Mouse (Mus musculus): ENCODE results near the gene Foxa3. TPM values are rescaled to one million over a fixed set of nuclear protein-coding genes. Genes with fewer than 3 reads are reported as not detected.

Foxa3 gene
- polyA plus RNA-seq, 1 experiment from 2014 or later = 0.31 TPM

GRCm38 (mm10) chr7:18991660-18992293 is 31.6 kb downstream of the Foxa3 start:
- WGBS = under 1% methylated on average over 57 of the region's 59 CpGs
- ATAC-seq (ENCODE audit: low FRiP score) = peak; percentile 26
- Histone ChIP-seq H3K4me2 (peak overlapping the region; percentile 84), H3K36me3 (peaks cover 7% of the 10 kb centered on the region), H3K27me3 (replicated peaks) (peaks cover 6% of the 10 kb centered on the region; the same call in 1 of the 2 replicates), H3K4me1 (peaks cover 49% of the 10 kb centered on the region), H3K9ac (replicated peaks) (peak overlapping the region; percentile 70), H3K27ac (replicated peaks) (peak overlapping the region; percentile 97), H3K4me3 (replicated peaks) (peak overlapping the region; percentile 60), H3K9me3 (replicated peaks) (no peaks in the 10 kb centered on the region)

DNA sequence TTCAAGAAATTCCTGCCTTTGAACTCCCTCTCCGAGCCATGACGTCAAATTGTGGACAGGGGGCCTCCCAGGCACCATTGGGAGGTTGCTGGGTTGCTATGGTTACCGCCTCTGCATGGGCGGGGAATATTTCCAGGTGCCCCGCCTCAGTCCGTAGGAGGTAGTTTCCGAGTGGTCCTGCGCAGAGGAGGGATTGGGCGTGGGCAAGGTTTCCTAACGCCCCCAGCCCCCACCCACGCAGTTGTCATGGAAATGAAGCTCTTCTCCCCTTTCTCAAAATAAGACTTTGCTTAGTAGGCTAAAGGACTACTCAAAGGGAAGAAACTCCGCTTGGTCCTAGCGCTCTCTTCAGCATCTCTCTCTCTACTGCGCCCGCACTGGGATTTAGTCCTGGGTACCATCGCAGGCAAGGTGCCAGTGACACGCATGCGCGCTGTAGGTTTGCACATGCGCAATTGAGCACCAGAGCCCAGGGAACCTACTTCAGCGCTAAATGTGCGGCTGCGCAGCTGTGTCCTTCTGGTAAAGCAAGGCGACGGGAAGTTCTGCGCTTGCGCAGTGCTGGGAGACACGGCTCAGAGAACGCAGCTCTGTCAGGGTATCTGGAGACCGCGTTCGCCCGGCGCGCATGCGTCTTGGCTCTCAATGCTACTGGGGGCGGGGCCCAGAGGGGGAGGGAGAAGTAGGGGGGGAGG is 32.6 kb downstream of the Foxa3 start, which contains the start of gene Mypop:
Gene Mypop (plus strand): TSS at position 645 of the 695 bp plus-strand sequence.
- peaks cover 6% of the 10 kb centered on the region; the same call in 1 of the 2 replicates for H3K27me3 ChIP-seq (replicated peaks)
- ATAC-seq (ENCODE audit: low FRiP score) = peak; percentile 93
- WGBS = 0% methylated on average over 36 of the region's 37 CpGs

GRCm38 (mm10) chr7:18989995-18990394 is 33.3 kb downstream of the Foxa3 start:
- peak overlapping the region; percentile 60 for H3K4me3 ChIP-seq (replicated peaks)
- 5% methylated on average over 5 of the region's 5 CpGs for WGBS
- H3K9ac ChIP-seq (replicated peaks) = peak overlapping the region; percentile 53
- peak overlapping the region; percentile 84 for H3K4me2 ChIP-seq
- peak overlapping the region; percentile 97 for H3K27ac ChIP-seq (replicated peaks)
- peaks cover 43% of the 10 kb centered on the region for H3K4me1 ChIP-seq
- H3K27me3 ChIP-seq (replicated peaks) = peaks cover 6% of the 10 kb centered on the region; the same call in 1 of the 2 replicates
- peak; percentile 33; the same call in 1 of the 2 replicates for ATAC-seq (ENCODE audit: low FRiP score)
- no peaks in the 10 kb centered on the region; the same call in 1 of the 2 replicates for H3K36me3 ChIP-seq
- H3K9me3 ChIP-seq (replicated peaks) = no peaks in the 10 kb centered on the region

More for the DNA sequence above, 32.6 kb downstream of the Foxa3 start, which contains the start of gene Mypop:
- Histone ChIP-seq H3K4me3 (replicated peaks) (peak within 1 kb of the TSS; percentile 60), H3K9ac (replicated peaks) (peak within 1 kb of the TSS; percentile 70), H3K9me3 (replicated peaks) (no peaks in the 10 kb centered on the region), H3K36me3 (peaks cover 2% of the 10 kb centered on the region; the same call in 1 of the 2 replicates), H3K4me1 (peaks cover 49% of the 10 kb centered on the region), H3K4me2 (peak within 1 kb of the TSS; percentile 84), H3K27ac (replicated peaks) (peak within 1 kb of the TSS; percentile 97)

GRCm38 (mm10) chr7:18988780-18989179 is 34.6 kb downstream of the Foxa3 start:
- Histone ChIP-seq H3K9me3 (replicated peaks) (no peaks in the 10 kb centered on the region), H3K27ac (replicated peaks) (no peak overlapping the region), H3K27me3 (replicated peaks) (peaks cover 6% of the 10 kb centered on the region; the same call in 1 of the 2 replicates), H3K4me1 (peaks cover 31% of the 10 kb centered on the region), H3K4me3 (replicated peaks) (no peak overlapping the region), H3K36me3 (no peaks in the 10 kb centered on the region), H3K9ac (replicated peaks) (no peak overlapping the region), H3K4me2 (no peak overlapping the region)
- 80% methylated on average over 6 of the region's 6 CpGs for WGBS
- no peak for ATAC-seq (ENCODE audit: low FRiP score)

DNA sequence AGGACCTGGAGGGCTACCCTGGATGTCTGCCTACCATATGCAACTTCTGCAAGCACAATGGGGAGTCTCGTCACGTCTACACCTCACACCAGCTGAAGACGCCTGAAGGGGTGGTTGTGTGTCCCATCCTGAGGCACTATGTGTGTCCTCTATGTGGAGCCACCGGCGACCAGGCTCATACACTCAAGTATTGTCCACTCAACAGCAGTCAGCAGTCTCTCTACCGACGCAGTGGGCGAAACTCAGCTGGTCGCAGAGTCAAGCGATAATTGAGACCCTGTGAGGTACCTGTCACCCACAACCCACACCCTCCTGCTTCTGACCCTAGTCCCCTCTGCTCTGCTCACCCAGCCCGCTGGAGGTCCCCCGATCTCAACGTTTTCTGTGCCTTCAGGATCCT is 35.6 kb downstream of the Foxa3 start:
- peaks cover 21% of the 10 kb centered on the region for H3K4me1 ChIP-seq
- no peak overlapping the region for H3K27ac ChIP-seq (replicated peaks)
- WGBS = 77% methylated on average over 13 of the region's 13 CpGs
- no peak overlapping the region for H3K9ac ChIP-seq (replicated peaks)
- H3K4me2 ChIP-seq = no peak overlapping the region
- no peaks in the 10 kb centered on the region for H3K9me3 ChIP-seq (replicated peaks)
- H3K4me3 ChIP-seq (replicated peaks) = no peak overlapping the region
- ATAC-seq (ENCODE audit: low FRiP score) = no peak
- H3K27me3 ChIP-seq (replicated peaks) = no peaks in the 10 kb centered on the region
- H3K36me3 ChIP-seq = no peaks in the 10 kb centered on the region

DNA sequence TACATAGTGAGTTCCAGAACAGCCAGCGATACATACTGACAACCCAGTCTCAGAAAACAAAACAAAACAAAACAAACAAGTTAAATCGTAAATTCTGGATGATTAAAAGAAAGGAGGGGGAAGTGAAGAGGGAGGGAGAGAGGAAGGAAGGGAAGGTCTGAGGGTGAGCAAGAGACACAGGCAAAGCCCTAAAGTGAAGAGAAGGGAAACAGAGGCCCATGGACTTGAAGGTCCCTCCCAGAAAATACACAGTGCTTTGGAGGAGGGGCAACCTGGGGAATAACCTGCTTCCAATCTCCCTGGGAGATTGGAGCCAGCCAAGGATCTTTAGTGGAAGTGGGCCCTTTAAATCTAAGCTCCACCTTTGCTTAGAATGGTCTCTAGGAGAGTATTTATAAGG is 36.2 kb downstream of the Foxa3 start, which contains the start of gene Nanos2:
Gene Nanos2 (plus strand): TSS at position 301 of the 400 bp plus-strand sequence.
- H3K27me3 ChIP-seq (replicated peaks) = no peaks in the 10 kb centered on the region
- H3K9me3 ChIP-seq (replicated peaks) = no peaks in the 10 kb centered on the region
- no peak within 1 kb of the TSS for H3K27ac ChIP-seq (replicated peaks)
- no peak within 1 kb of the TSS for H3K4me3 ChIP-seq (replicated peaks)
- H3K4me2 ChIP-seq = no peak within 1 kb of the TSS
- H3K36me3 ChIP-seq = no peaks in the 10 kb centered on the region
- 54% methylated on average over 2 of the region's 2 CpGs for WGBS
- peaks cover 14% of the 10 kb centered on the region for H3K4me1 ChIP-seq
- no peak for ATAC-seq (ENCODE audit: low FRiP score)
- no peak within 1 kb of the TSS for H3K9ac ChIP-seq (replicated peaks)

DNA sequence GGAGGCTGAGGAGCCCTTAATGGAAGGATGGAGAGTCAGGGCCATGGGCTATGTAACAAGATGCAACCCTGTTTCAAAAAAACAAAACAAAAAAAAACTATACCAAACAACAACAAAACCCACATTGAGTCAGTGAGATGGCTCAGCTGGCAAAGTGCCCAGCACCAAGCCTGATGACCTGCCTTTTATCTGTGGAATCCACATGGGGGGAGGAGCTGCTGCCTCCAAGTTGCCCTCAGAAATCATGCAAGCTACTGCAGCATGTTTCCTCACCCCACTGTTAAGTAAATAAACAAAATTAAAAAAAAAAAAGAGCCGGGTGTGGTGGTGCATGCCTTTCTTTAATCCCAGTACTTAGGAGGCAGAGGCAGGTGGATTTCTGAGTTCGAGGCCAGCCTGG is 36.8 kb downstream of the Foxa3 start:
- Histone ChIP-seq H3K4me1 (peaks cover 8% of the 10 kb centered on the region), H3K4me2 (no peak overlapping the region), H3K4me3 (replicated peaks) (no peak overlapping the region), H3K27ac (replicated peaks) (no peak overlapping the region), H3K9me3 (replicated peaks) (no peaks in the 10 kb centered on the region), H3K9ac (replicated peaks) (no peak overlapping the region), H3K36me3 (no peaks in the 10 kb centered on the region), H3K27me3 (replicated peaks) (no peaks in the 10 kb centered on the region)
- 84% methylated on average over 2 of the region's 2 CpGs for WGBS
- ATAC-seq (ENCODE audit: low FRiP score) = no peak

DNA sequence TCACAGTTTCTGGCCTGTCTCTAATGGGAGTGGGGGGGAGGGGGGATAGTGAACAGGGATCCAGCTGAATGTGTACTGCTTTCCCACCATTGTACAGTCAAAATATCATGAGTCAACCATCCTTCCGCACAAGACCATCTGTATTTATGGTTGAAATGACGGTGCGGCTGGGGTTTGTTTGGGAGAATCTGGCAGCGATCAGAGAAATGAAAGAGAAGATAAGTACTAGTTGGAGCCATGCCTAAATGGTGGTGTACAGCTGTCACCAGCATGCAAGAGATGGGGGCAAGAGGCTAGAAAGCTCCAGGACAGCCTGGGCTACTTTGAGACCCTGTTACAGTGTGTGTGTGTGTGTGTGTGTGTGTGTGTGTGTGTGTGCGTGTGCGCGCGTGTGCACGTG is 45.0 kb downstream of the Foxa3 start:
- no peak for ATAC-seq (ENCODE audit: low FRiP score)
- H3K27ac ChIP-seq (replicated peaks) = no peak overlapping the region
- no peaks in the 10 kb centered on the region for H3K36me3 ChIP-seq
- H3K4me3 ChIP-seq (replicated peaks) = no peak overlapping the region
- no peak overlapping the region for H3K4me2 ChIP-seq
- no peaks in the 10 kb centered on the region for H3K27me3 ChIP-seq (replicated peaks)
- H3K9ac ChIP-seq (replicated peaks) = no peak overlapping the region
- H3K4me1 ChIP-seq = no peaks in the 10 kb centered on the region
- 93% methylated on average over 9 of the region's 9 CpGs for WGBS
- no peaks in the 10 kb centered on the region for H3K9me3 ChIP-seq (replicated peaks)

DNA sequence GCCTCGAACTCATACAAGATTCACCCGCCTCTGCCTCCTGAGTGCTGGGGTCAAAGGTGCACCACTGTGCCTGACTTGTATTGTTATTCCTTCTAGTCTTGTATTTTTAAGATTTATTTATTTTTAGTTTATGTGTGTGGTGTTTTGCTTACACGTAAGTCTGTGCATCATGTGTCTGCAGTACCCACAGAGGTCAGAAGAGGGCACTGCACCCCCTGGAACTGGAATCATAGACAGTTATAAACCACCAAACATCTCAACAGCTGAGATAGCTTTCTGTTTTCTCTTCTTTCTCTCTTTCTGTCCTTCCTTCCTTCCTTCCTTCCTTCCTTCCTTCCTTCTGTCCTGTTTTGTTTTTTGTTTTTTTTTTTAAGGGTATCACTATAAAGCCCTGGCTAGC is 52.4 kb downstream of the Foxa3 start:
- Histone ChIP-seq H3K4me3 (replicated peaks) (no peak overlapping the region), H3K36me3 (no peaks in the 10 kb centered on the region), H3K27ac (replicated peaks) (no peak overlapping the region), H3K4me2 (no peak overlapping the region), H3K4me1 (no peaks in the 10 kb centered on the region), H3K9me3 (replicated peaks) (no peaks in the 10 kb centered on the region), H3K9ac (replicated peaks) (no peak overlapping the region), H3K27me3 (replicated peaks) (no peaks in the 10 kb centered on the region)
- WGBS = 87% methylated on average over 3 of the region's 3 CpGs
- no peak for ATAC-seq (ENCODE audit: low FRiP score)

DNA sequence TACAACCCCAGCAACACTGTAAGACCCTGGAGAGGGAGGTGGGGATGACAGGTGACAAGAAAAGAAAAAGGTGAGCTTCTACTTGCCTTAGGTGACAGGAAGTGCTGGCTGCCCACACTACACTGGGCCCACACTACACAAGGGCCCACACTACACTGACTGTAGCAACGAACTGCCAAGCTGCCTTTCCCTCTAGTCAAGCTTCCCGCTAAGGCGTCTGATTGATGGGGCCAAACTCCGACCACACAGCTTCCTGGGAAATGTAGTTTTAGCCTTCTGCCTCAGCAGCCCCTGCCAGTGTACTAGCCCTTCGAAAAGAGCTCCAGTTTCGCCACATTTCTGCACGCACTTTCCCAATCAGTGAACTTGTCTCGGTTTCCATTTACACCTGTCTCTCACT is 55.7 kb downstream of the Foxa3 start:
- 0 out of 2 replicates have a peak, but pooled peaks have one; percentile 37 for ATAC-seq (ENCODE audit: low FRiP score)
- H3K9ac ChIP-seq (replicated peaks) = no peak overlapping the region
- WGBS = 14% methylated on average over 8 of the region's 8 CpGs
- H3K4me2 ChIP-seq = no peak overlapping the region
- H3K36me3 ChIP-seq = no peaks in the 10 kb centered on the region
- H3K4me3 ChIP-seq (replicated peaks) = no peak overlapping the region
- H3K27ac ChIP-seq (replicated peaks) = no peak overlapping the region
- no peaks in the 10 kb centered on the region for H3K9me3 ChIP-seq (replicated peaks)
- peaks cover 14% of the 10 kb centered on the region for H3K4me1 ChIP-seq
- no peaks in the 10 kb centered on the region for H3K27me3 ChIP-seq (replicated peaks)

DNA sequence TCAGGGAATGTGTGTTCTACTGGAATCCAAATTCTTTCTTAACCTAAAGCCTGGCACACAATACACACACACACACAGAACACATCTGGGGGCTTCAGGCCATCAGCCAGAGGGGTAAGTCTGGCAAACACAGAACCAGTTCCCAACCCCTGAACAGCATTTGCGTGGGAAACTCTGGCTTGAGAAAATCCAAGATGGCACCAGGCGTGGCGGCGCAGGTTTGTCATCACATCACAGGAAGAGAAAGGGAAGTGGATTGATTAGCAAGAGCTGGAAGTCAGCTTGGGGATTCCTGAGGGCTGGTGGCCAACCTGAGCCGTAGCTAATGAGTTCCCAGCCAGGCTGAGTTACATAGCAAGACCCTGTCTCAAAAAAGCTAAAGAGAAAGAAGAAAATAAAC is 58.0 kb downstream of the Foxa3 start:
- H3K4me1 ChIP-seq = peaks cover 31% of the 10 kb centered on the region
- no peaks in the 10 kb centered on the region for H3K9me3 ChIP-seq (replicated peaks)
- H3K36me3 ChIP-seq = no peaks in the 10 kb centered on the region
- 79% methylated on average over 5 of the region's 5 CpGs for WGBS
- no peak overlapping the region for H3K9ac ChIP-seq (replicated peaks)
- no peak overlapping the region for H3K27ac ChIP-seq (replicated peaks)
- no peak for ATAC-seq (ENCODE audit: low FRiP score)
- H3K27me3 ChIP-seq (replicated peaks) = no peaks in the 10 kb centered on the region
- no peak overlapping the region for H3K4me3 ChIP-seq (replicated peaks)
- H3K4me2 ChIP-seq = no peak overlapping the region

Measured in neural tube, embryonic 15.5 days (tissue).